Mouse (Mus musculus) kidney, postnatal 25 days (tissue): ENCODE measurements around the gene Prr19.
A peak's percentile ranks its signal among the peaks of the same experiment; 100 is the strongest.
"Not testable (repeated sequence)": the region's sequence is repeated elsewhere in the genome, so short reads cannot be mapped to it uniquely, and the experiment has no call there.

ENCODE experiments used
- DNase-seq, 2 experiments: peaks; one replicate each; pipeline ENCODE4 v3.0.0; 2021; ENCODE audit warnings: mixed read lengths in 2 of 2

Gene Prr19

GRCm38 (mm10) chr7:25301063-25301462 lies at the start of gene Prr19:
Gene Prr19 (plus strand): TSS chr7:25301411.
- no peak for DNase-seq

GRCm38 (mm10) chr7:25251822-25252221 lies 49.4 kb upstream of the Prr19 start:
- DNase-seq, result peak in 1 of 2 experiments; percentile 41

GRCm38 (mm10) chr7:25261896-25262295 lies 39.3 kb upstream of the Prr19 start:
- DNase-seq, result no peak

- peak in 1 of 2 experiments; percentile 37 for DNase-seq
Measured at GRCm38 (mm10) chr7:25263968-25264870, 37.0 kb upstream of the Prr19 start.

GRCm38 (mm10) chr7:25265743-25266142 lies 35.5 kb upstream of the Prr19 start:
- not testable (repeated sequence) for DNase-seq

- no peak for DNase-seq
Measured at GRCm38 (mm10) chr7:25266180-25266962, 34.8 kb upstream of the Prr19 start.

- DNase-seq, result peak; percentile 99
Measured at GRCm38 (mm10) chr7:25267301-25267750, 33.9 kb upstream of the Prr19 start, which contains the start of gene Cic. Gene Cic (plus strand): TSS chr7:25267704.

- DNase-seq, result peak; percentile 99 to 100
Measured at GRCm38 (mm10) chr7:25267751-25268463, 33.3 kb upstream of the Prr19 start.

GRCm38 (mm10) chr7:25268588-25268987 lies 32.6 kb upstream of the Prr19 start:
- no peak for DNase-seq

GRCm38 (mm10) chr7:25269029-25269428 lies 32.2 kb upstream of the Prr19 start:
- DNase-seq, result no peak

- DNase-seq, result no peak
Measured at GRCm38 (mm10) chr7:25269545-25270271, 31.5 kb upstream of the Prr19 start.

- DNase-seq, result no peak
Measured at GRCm38 (mm10) chr7:25270652-25271633, 30.3 kb upstream of the Prr19 start.

- DNase-seq, result no peak
Measured at GRCm38 (mm10) chr7:25271651-25272444, 29.4 kb upstream of the Prr19 start.

- no peak for DNase-seq
Measured at GRCm38 (mm10) chr7:25272445-25273258, 28.6 kb upstream of the Prr19 start.

GRCm38 (mm10) chr7:25273259-25274241 lies 27.7 kb upstream of the Prr19 start:
- peak in 1 of 2 experiments; percentile 24 for DNase-seq

GRCm38 (mm10) chr7:25274571-25274970 lies 26.6 kb upstream of the Prr19 start:
- no peak for DNase-seq

GRCm38 (mm10) chr7:25274996-25275395 lies 26.2 kb upstream of the Prr19 start:
- no peak for DNase-seq
